Mouse (Mus musculus): Measurements from ENCODE around the gene Khdc4.

- TF ChIP-seq IRF4 (IDR thresholded peaks at IDR 0.05; ENCODE audit: low read depth, low read length) (no peak), POLR2A (IDR thresholded peaks at IDR 0.05; ENCODE audit: low read depth, low read length) (no peak), CTCF (conservative IDR thresholded peaks at IDR 0.05 in 1 of 2, IDR thresholded peaks at IDR 0.05 in 1 of 2; ENCODE audit: low read depth in 2 of 2, low read length in 2 of 2) (peak in 1 of 2 experiments; percentile 47; a peak in 2 of 4 replicates), E2F4 (IDR thresholded peaks at IDR 0.05; ENCODE audit: insufficient replicate concordance, low read depth, low read length) (no peak), USF1 (IDR thresholded peaks at IDR 0.05; ENCODE audit: low read depth, low read length) (no peak), JUND (conservative IDR thresholded peaks at IDR 0.05; ENCODE audit: low read depth, low read length) (no peak), EP300 (IDR thresholded peaks at IDR 0.05; ENCODE audit: low read length) (no peak)
Observed at GRCm38 (mm10) chr3:88740147-88740546, 54.5 kb downstream of the Khdc4 start.

All from CH12.LX (cell line).